Mouse (Mus musculus) left cerebral cortex, adult 8-10 months (tissue): ENCODE measurements around the gene AU040320. TPM values are rescaled to one million over a fixed set of nuclear protein-coding genes. Genes with fewer than 3 reads are reported as not detected.

Experiments
- DNase-seq, 2 experiments: peaks; one replicate each; pipeline ENCODE4 v3.0.0; 2022; ENCODE audit warnings: low spot score in 2 of 2
- total RNA-seq, 4 experiments: library from RNA; stranded (reverse); gene quantifications; 2 replicates each; pipeline ENCODE4 v1.2.4; 2022

AU040320 gene
- total RNA-seq, 4 experiments from 2014 or later, result 62.6 to 66.9 (median 65.0) TPM

DNA sequence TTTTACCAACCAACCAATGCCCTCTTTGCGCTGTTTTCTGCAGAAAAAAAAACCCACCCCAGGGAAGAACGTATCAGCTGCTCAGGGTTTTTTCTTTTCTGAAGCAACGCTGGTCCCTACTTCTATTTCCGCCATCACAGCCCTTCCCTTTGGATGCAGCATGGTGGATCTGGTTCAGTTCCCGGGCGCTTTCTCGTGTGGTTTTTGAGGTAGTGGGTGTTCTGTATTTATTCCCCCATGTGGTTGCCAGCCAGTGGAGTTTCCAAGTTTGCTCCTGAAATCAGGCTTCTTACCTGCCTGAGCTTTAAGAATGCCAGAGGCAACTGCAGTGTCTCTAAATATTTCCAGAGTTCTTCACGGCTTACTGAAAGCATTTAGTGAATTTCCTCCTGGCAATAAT lies 29.2 kb downstream of the AU040320 start:
- DNase-seq, result no peak

DNA sequence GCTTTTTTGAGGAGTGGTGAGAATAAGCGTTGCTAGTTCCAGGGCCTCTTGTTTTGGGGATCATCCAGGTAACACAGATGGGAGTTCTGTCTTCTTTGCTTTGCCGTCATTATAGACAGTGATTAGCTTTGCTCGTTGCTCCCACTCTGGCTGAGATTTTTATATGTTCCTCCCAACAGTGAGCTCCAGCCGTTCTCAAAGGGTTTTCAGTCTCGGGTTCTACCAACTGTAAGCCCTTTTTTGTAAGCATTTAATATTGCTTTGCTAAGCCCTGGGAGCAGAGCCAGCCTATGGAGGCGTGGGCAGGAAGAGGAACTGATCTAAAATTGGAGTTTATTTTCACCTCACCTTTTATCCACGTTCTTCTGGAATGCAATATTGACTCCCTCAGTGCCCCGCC lies 29.7 kb downstream of the AU040320 start:
- DNase-seq, result peak in 1 of 2 experiments; percentile 53

DNA sequence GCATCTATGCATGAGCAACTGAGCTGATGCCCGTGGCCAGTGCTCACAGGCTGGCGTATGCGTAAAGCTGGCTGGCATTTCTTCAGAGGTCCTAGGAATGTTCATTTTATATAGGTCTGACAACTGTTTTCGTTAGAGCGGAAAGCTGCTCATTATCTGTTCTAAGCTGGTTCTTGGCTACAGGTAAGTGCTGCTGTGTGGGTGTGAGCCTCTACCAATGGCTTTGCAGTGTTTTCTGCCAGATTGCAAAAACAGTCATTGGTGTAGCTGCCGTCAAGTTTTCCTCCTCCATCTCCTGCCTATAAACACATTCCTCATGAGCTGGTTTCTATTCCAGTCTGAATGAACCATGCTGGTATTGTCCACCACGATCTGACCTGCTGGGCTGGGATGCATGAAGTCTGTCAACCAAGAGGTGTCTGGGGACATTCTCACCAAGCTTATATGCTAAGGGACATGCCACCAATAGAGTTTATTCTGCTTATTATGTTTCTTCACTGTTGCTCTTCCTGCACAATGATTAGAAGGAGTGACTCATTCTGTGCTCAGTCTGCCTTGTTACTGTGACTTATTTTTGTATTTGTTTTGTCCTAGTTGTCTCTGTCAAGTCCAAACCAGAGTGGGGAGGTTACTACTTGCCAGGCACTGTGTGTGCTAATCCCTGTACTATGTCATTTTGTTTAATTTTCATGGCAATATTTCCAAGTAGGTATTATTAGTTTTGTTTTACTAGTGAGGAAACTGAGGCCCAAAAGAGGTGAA lies 39.2 kb downstream of the AU040320 start:
- peak in 1 of 2 experiments; percentile 62 for DNase-seq

DNA sequence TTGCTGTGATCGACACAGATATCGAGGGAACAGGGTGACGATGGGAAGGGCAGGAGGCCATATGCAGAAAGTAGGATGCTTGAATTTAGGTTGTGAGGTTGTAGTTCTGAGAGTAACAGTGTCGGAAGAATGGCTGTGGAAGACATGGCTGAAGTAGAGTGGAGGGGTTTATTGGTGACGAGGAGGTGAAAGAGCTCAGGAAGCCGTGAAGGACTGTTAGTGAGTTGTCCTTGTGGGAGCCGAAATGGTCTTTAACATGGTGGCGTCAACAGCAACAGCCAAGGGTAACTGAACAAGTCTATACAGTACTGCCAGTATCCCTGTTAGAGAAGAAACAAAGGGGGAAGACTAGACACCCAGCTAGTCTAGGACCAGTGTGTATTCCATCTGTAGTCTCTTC lies 48.8 kb downstream of the AU040320 start:
- no peak for DNase-seq

DNA sequence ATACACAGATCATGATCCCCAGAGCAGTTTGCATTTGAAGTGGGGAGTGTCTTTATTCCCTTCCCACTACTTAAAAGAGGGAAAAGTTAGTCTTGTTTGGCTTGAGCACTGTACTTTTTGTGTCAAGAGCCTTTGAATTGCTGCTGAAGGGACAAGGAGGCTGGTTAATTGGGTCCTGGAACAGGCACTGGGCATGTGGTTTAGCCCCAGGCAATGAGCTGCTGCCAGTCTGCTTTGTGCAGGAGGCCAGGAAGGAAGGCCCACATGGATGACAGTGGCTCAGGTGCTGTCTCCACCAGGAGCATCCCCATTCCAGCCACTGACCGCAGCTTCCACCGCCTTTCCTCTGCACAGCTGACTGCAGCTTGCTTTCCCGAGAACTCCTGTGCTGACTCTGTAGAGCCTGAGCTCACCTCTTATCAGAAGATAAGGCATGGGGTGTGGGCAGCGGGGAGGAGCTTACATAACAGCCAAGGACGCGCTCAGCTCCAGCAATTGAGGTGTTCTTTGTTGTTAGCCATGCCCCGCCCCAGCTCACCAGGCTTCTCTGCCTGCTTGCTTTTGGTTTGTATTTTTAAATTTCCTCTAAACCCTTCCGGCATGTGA lies 50.0 kb downstream of the AU040320 start:
- no peak for DNase-seq

DNA sequence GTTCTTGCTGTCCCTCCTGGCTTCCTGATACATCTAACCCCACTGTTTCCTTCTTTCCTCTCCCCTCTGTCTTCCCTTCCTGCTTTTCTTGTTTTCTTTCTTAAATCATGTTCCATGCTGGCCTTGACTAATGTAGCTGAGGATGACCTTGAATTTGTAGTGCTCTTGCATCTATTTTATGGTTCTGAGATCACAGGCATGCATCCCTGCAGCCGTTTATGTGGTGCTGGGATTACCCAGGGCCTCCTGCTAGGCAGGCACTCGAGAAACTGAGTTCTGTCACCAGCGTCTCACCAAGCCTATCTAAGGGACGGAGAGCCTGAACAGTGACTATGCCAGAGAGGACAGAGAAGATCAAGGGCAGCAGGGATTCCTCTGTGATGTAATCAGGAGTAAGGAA lies 52.4 kb downstream of the AU040320 start:
- no peak for DNase-seq

DNA sequence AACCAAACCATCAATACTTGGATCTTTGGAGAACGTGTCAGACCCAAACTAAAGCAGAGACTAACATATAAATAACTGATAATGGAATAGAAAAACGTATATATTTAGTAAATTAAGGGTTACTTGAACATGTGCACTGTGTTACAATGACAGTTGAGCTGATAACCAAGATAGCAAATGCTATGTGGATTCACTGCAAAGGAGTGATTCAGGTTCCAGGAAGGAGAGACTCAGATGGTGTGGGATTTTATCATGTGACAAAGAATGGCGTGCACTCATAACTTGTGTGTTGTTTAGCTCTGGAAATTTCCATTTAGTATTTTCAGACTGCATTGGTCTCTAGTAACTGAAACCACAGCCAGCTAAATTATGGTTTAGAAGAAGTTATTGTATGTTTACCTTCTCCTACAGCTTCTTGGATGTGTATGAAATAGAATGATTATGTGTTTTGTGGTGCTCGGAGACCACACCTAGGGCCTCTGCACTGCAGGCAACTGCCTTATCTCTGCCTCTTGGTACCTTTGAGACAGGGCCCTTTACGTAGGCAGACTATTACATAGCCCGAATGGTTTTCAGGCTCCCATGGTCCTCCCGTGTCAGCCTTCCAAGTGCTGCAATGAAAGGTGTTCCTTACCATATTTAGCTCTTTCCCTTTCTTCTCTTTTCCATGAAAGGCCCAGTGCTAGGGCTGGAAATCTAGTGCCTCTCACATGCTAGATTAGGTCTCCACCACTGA lies 53.5 kb downstream of the AU040320 start:
- DNase-seq, result no peak

DNA sequence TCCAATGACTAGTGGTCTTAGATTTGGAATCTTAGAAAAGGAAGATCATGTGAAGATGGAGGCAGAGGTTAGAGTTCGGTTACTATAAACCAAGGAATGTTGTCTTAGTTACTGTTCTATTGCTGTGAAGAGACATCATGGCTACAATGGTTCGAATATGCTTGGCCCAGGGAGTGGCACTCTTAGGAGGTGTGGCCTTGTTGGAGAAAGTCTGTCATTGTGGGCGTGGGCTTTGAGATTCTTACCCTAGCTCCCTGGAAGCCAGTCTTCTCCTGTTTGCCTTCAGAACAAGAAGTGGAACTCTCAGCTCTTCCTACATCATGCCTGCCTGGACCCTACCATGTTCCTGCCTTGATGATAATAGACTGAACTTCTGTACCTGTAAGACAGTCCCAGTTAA lies 57.2 kb downstream of the AU040320 start:
- no peak for DNase-seq

DNA sequence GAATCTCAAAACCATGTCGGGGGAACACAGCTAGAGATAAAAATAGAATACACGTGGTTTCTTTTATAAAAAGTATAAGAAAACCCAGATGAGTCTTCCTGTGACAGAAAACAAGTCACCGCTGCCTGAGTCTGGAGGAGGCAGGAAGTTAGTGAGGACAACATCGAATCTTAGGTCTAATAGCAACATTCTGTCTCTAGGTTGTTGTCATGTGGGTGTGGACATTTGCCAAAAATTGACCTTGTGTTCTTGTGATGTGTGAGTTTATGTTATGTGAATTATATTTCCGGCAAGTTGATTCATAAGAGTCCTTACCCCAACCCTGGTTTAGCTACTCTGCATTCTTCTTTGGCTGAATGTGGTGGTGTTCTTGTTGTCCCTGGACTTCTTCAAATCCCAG lies 59.9 kb downstream of the AU040320 start:
- no peak for DNase-seq

DNA sequence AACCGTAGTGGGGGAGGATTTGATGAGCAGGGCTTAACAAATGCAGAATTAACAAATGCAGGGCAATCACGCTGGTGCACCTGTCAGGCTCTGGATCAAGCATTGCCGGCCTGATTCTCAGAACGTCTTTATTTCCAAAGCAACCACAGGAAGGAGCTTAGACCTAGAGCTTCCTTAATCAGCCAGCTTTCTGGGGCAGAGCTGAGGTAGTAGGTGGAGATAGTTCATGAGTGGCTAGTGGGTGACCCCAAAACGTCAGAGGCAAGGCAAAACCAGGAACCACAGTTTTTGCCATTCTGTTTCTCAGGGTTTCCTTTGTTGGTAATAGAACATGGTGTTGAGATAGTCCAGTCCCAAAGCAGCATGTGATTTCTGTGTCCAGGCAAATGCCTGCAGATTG lies 61.5 kb downstream of the AU040320 start:
- DNase-seq, result no peak

DNA sequence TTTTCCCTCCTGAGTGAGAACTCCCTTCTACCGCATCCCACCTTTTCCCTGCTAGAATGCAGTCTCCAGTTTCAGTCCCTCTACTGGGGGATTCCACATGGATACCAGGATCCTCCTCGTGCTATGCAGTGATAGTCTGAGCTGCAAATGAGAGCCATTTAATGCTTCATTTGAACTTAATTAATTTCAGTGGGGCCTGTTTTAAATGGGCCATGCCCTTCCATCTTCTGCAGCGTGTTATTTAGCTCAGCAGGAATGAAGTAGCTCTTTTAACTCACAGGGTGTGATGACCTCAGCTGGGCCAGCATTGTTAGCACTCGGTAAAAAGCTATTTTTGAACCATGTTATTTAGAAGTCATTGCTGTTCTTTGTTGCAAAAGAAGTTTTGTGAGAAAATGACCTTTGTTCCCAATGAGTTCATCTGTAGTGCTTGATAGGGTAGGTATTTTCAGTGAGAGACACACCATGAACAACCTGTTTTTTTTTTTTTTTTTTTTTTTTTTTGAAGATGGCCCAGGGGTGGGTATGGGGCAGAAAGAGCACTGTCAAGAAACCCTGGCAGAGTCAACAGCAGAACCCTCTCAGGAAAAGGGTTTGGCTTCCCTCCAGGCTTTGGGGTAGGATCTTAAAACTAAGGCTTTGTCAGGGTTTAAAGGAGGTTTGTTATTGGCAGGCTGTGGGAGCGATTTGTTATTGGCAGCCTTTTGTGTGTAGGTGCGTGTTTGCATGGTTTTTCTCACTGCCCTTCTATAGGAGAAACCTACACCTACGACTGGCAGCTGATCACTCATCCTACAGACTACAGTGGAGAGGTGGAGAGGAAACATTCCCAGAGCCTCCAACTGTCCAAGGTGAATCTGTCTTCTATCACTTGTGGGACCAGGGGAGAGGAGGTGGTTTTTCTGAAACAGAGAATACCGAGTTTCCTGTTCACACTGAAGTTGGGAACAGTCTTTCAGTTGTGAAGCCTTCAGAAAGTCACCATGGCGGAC lies 69.8 kb downstream of the AU040320 start:
- DNase-seq, result peak in 1 of 2 experiments; percentile 39

DNA sequence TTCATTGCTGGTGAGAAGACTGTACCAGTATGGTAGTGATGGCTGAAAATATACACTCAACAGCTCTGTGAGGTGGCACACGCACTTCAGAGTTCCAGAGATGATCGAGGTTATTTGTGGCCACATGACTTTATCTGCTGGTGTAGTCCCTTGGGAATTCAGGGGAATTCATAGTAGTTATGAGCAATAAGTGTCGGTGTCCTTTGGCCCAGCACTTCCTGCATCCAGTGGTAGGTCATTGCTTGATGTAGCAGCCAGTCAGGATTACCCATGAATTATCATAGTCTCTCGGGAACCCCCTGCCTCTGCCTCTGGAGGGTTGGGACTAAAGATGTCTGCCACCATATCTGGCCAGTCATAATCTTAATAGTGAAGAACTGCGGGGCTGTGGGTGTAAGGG lies 70.6 kb downstream of the AU040320 start:
- no peak for DNase-seq

DNA sequence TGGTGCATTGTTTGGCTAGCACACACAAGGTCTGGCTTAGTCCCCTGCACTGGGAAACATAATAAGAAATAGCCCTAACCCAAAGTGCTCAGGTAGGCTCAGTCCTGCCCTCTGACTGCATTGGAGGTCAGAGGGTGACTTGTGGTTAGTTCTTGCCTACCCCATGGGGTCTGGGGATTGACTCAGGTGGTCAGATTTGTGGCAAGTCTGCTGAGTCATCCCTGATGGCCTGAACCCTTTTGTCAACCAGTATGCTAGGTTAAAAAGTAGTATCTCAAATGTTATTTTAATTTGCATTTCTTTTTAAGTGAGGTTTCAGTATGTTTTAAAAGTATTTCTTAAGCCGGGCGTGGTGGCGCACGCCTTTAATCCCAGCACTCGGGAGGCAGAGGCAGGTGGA lies 77.8 kb downstream of the AU040320 start:
- no peak for DNase-seq

DNA sequence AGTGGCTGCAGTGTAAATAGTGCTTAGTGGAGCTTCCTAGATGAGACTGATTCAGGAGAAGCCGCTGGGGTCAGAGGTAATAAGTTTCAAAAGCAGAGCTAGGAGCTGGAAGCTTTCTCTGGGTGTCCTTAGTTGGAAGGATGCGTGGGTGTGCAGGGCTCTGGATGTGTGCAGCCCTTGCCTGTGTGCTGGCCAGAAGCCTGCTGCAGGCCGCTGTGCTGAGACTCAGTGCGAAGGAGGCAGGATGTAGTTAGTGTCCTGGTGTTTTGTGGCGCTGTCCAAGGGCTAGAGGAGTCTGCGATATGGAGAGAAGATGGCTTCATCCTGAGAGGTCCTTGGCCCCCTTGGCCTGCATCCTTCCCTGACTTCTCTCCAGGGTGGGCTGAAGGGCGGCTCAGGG lies 85.5 kb downstream of the AU040320 start:
- no peak for DNase-seq

DNA sequence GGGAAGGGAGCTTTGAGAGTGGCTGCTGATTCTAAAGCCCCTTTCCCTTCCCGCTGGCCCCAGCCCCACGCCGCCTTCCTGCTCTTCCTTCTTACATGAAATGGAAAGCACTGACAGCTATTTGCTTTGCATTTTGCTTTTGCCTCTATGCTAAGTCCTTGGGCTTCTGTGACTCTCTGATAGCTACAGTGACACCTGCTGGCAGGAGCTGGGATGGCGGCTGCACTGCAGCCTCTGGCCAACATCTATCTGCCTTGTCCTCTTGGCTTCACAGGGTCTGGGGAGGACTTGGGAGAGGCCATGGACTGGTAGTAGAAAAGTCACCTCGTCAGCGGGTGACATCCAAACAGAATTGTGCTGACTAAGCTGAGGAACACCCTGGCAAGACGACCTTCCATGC lies 86.5 kb downstream of the AU040320 start:
- DNase-seq, result peak; percentile 63 to 91

DNA sequence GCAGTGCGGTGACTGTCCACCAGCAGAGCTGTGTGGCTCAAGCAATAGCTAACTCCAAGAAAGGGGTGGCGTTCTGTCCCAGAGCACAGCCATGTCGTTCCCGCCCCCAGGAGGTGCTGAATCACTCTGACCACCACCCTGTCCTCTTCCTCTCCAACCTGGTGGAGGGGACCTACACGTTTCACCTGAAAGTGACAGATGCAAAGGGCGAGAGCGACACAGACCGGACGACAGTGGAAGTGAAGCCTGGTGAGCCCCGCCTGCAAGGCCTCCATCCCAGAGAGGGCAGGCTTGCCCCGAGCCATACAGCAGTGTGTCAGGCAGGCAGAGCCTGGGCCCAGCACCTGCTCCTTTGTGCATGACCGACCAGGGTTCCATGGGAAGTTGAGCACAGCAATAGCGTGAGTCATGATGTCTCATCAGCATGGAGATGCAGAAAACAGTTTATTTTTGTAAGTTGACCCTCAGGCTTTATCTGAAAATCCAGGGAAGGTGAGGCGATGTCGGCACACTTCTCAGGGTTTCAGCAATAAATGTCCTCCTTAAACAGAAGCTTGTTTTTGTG lies 87.7 kb downstream of the AU040320 start:
- no peak for DNase-seq

DNA sequence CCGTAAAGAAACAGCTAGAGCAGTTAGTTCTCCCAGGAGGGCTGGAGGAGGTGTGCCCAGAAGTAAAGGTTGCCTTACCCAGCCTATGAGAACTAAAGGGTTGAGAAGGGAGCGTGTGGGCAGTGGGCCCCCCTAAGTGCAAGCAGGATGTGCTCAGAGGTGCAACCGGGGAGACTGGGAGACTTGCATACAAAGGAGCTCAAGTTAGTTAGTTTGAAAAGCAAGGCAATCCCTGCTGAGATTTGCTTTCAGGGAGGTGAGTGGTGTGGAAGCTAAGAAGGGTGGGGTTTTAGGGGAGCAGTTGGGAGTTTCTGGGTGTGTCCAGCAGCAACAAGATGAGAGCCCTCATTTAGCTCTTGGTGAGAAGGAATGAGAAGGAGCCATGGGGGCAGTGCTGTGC lies 89.6 kb downstream of the AU040320 start:
- DNase-seq, result no peak

DNA sequence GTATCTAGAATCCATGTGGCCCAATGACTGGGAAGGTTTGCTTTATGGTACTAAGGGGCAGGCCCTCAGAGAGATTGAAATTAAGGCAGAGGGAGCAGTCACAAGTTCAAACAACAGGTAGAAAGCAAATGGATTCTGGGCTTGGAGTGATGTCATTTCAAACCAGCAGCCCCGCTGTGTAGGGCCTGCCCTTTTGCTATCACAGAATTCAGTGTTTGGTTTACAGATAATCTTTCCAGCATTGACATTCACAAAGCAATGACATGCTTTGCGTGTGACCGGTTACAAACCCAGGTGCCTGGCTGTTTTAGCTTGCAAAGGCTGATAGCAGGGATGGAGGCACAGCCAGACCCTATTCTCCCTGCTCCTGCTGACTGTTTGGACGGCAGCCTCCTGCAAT lies 92.3 kb downstream of the AU040320 start:
- no peak for DNase-seq

DNA sequence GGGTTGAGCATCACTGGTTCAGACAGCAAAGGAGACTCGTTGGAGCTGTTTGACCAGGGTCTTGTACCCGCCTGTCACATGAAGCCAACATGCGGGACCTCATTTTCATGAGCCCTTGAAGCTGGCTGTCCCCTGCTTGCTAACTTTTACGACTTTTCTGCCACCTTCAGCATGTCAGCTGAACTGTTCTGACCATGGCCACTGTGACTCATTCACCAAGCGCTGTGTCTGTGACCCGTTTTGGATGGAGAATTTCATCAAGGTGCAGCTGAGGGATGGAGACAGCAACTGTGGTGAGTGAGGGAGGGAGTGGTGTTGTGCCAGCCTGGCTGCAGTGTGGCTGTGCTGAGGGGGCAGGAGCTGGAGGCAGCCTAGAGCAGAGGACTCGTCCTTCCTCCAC lies 93.6 kb downstream of the AU040320 start:
- no peak for DNase-seq

DNA sequence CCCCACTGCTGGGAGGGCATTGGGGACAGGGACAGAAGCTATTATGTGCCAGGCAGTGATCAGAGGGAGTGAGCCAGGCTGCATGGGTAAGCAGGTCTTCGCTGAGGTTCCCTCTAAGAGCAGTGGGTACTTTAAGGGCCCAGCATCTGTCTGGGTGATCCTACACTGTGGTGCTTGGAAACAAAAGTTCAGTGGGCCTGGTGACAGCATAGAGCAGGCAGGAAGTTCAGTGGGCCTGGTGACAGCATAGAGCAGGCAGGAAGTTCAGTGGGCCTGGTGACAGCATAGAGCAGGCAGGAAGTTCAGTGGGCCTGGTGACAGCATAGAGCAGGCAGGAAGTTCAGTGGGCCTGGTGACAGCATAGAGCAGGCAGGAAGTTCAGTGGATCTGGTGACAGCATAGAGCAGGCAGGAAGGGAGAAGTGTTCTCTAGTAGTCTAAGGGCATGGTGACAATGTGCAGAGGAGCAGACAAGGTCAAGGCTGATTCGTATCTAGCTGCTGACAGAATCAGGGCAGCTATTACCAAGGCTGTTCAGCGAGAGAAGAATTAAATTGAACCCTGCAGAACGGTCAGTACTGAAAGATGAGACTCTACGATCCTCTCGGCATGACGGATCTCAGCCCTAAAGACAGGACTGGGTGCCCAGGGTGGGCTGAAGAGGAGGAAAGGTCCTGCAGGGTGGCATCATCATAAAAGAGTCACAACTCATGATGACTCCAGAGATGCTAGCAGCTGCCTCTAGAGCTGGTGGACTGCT lies 96.9 kb downstream of the AU040320 start:
- no peak for DNase-seq

DNA sequence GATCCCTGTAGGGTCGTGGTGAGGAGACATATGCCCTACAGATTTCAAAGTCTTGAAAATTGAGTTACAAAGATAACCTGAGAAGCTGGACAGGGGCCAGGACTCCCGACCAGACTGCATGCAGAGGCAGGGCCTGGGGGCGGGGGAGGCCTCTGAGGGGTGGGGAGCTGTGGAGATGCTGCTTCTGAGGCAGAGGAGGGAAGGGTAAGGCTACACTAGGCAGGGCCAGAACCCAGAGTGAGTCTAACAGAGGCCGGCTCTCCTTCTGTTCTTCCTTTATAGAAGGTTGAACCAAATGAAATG lies 97.4 kb downstream of the AU040320 start:
- DNase-seq, result no peak
